ENCODE assay signal across 10 mouse cellular contexts in the genomic region with DNA sequence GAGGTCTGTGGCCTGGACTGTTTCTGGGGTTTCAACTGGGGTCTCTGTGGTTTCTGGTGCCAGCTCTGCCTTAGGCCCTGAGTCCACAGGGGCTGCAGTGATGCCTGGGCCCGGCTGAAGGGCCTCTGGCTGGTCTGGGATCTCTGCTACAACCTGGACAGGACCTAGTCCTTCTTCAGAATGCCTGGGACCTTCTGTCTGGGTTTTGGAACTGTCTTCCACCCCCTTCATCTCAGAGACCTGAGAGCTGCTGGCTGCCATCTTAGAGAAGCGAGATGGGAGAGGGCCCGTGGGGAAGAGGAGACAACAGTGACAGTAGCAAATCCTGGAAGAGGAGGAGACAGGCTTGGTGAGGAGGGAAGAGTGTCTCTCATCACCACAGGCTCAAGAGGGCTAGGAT. TPM values are rescaled to one million over a fixed set of nuclear protein-coding genes. Genes with fewer than 3 reads are reported as not detected.
A peak's percentile ranks its signal among the peaks of the same experiment; 100 is the strongest.
DNase-seq lines count a peak whose midpoint lies in the region; ATAC-seq lines count a peak whose summit lies in the region.
"Had no signal": no experiment of that assay in that cellular context is flagged by ENCODE, and none has a peak within 500 bp of the region (broad histone marks: within the 10 kb centered on the region; RNA-seq: fewer than 3 reads in every experiment).

No protein-coding gene starts in this region.

- H3K27ac ChIP-seq in heart, embryonic 15.5 days: peak overlapping the region; percentile 44; the same call in 1 of the 2 replicates
- peak overlapping the region; percentile 92 for H3K27ac ChIP-seq in midbrain, embryonic 10.5 days (replicated peaks)

- H3K4me2 ChIP-seq in heart, embryonic 15.5 days: peak overlapping the region; percentile 82

- peaks cover 77% of the 10 kb centered on the region for H3K4me1 ChIP-seq in heart, embryonic 15.5 days (replicated peaks)
- H3K4me1 ChIP-seq in midbrain, embryonic 10.5 days: peaks cover 99% of the 10 kb centered on the region

- H3K9me3 ChIP-seq in heart, embryonic 15.5 days (replicated peaks): no peaks in the 10 kb centered on the region
- H3K9me3 ChIP-seq in midbrain, embryonic 10.5 days (replicated peaks): no peaks in the 10 kb centered on the region

- no peak overlapping the region for H3K9ac ChIP-seq in heart, embryonic 15.5 days

- peak overlapping the region; percentile 53 for H3K4me3 ChIP-seq in heart, embryonic 15.5 days
- H3K4me3 ChIP-seq in midbrain, embryonic 10.5 days: peak overlapping the region; percentile 88

- no peak for ATAC-seq in heart, embryonic 15.5 days (replicated peaks; ENCODE audit: insufficient number of reproducible peaks, insufficient read depth, low FRiP score, low read depth)

- peaks cover 22% of the 10 kb centered on the region for H3K36me3 ChIP-seq in heart, embryonic 15.5 days
- peaks cover 45% of the 10 kb centered on the region for H3K36me3 ChIP-seq in midbrain, embryonic 10.5 days

- no peaks in the 10 kb centered on the region for H3K27me3 ChIP-seq in heart, embryonic 15.5 days
- no peaks in the 10 kb centered on the region for H3K27me3 ChIP-seq in midbrain, embryonic 10.5 days (ENCODE audit: low read depth, poor library complexity, severe bottlenecking)

- DNase-seq in heart, adult 11 months: peak; percentile 92
- no peak for DNase-seq in heart, postnatal 4 days
- peak; percentile 53 for DNase-seq in cerebellum, adult 8-10 months
- no peak for DNase-seq in midbrain, embryonic 10.5 days (ENCODE audit: low spot score)
- DNase-seq in urinary bladder, adult 2 months (ENCODE audit: low spot score): no peak
- no peak for DNase-seq in layer of hippocampus, adult 11-12 months (ENCODE audit: low spot score)
- no peak for DNase-seq in retina, embryonic 14.5 days (ENCODE audit: low spot score)
- DNase-seq: gastrocnemius, postnatal 14 days; left cerebral cortex, postnatal 4 days had no signal

- WGBS in heart, embryonic 15.5 days: 74% methylated on average over 3 of the region's 3 CpGs
- 58% methylated on average over 3 of the region's 3 CpGs for WGBS in midbrain, embryonic 10.5 days

RNA-seq across cellular contexts. Expression of a gene that starts 0.9 kb away (rescaled TPM):
- total RNA-seq in heart, postnatal 4 days (2021): 10 to 100 TPM; 10.0 to 18.2 TPM
- 15.7 and 16.6 TPM in 2 replicates for polyA plus RNA-seq in heart, embryonic 15.5 days (2015; fragmentation: Nextera tagmentation; extraction: Ambion mirVana)
- 46.2 and 55.1 TPM in 2 replicates for polyA plus RNA-seq in midbrain, embryonic 10.5 days (2016; fragmentation: Nextera tagmentation; extraction: Ambion mirVana)
- 66.3 and 76.5 TPM in 2 replicates for polyA plus RNA-seq in urinary bladder, adult 2 months (2012; rRNA removed)

RNA-seq across cellular contexts. Expression of a gene that starts 1.0 kb away (rescaled TPM):
- 1 to 10 TPM; 1.6 to 2.0 TPM for total RNA-seq in heart, postnatal 4 days (2021)
- 1.9 and 4.1 TPM in 2 replicates for polyA plus RNA-seq in heart, embryonic 15.5 days (2015; fragmentation: Nextera tagmentation; extraction: Ambion mirVana)
- 2.9 and 4.4 TPM in 2 replicates for polyA plus RNA-seq in midbrain, embryonic 10.5 days (2016; fragmentation: Nextera tagmentation; extraction: Ambion mirVana)
- 9.7 and 10.2 TPM in 2 replicates for polyA plus RNA-seq in urinary bladder, adult 2 months (2012; rRNA removed)

RNA-seq across cellular contexts. Expression of a gene that starts 2.9 kb away (rescaled TPM):
- total RNA-seq in heart, postnatal 4 days (2021): 10 to 100 TPM; 10.4 to 14.8 TPM
- 59.7 and 73.1 TPM in 2 replicates for polyA plus RNA-seq in heart, embryonic 15.5 days (2015; fragmentation: Nextera tagmentation; extraction: Ambion mirVana)
- 103 and 104 TPM in 2 replicates for polyA plus RNA-seq in midbrain, embryonic 10.5 days (2016; fragmentation: Nextera tagmentation; extraction: Ambion mirVana)
- polyA plus RNA-seq in urinary bladder, adult 2 months (2012; rRNA removed): 16.4 and 18.2 TPM in 2 replicates

RNA-seq across cellular contexts. Expression of a gene that starts 3.7 kb away (rescaled TPM):
- 1 to 10 TPM; 1.2 to 1.9 TPM for total RNA-seq in heart, postnatal 4 days (2021)
- polyA plus RNA-seq in heart, embryonic 15.5 days (2015; fragmentation: Nextera tagmentation; extraction: Ambion mirVana): 0.74 TPM in 1 of 2 replicates, not detected in the other
- polyA plus RNA-seq in midbrain, embryonic 10.5 days (2016; fragmentation: Nextera tagmentation; extraction: Ambion mirVana): 0.19 and 0.25 TPM in 2 replicates
- 2.8 and 3.2 TPM in 2 replicates for polyA plus RNA-seq in urinary bladder, adult 2 months (2012; rRNA removed)

RNA-seq across cellular contexts. Expression of a gene that starts 5.6 kb away (rescaled TPM):
- total RNA-seq in heart, postnatal 4 days (2021): 10 to 100 TPM; 27.2 to 28.4 TPM
- polyA plus RNA-seq in heart, embryonic 15.5 days (2015; fragmentation: Nextera tagmentation; extraction: Ambion mirVana): 14.5 and 18.1 TPM in 2 replicates
- polyA plus RNA-seq in midbrain, embryonic 10.5 days (2016; fragmentation: Nextera tagmentation; extraction: Ambion mirVana): 3.0 and 5.2 TPM in 2 replicates
- 46.2 and 52.7 TPM in 2 replicates for polyA plus RNA-seq in urinary bladder, adult 2 months (2012; rRNA removed)

Comparison
In these comparisons a context has a peak if more than half of its experiments do, and no peak if none do; other contexts are left out.
1. DNase-seq: peak in heart, adult 11 months (single experiment) and cerebellum, adult 8-10 months (single experiment); none in heart, postnatal 4 days (single experiment), midbrain, embryonic 10.5 days (single experiment), urinary bladder, adult 2 months (single experiment), layer of hippocampus, adult 11-12 months (single experiment) and retina, embryonic 14.5 days (single experiment).